Mouse (Mus musculus): ENCODE data around the gene Scimp.

GRCm38 (mm10) chr11:70790874-70791551 lies 21.4 kb downstream of the Scimp start:
- TF ChIP-seq CTCF (IDR thresholded peaks at IDR 0.05; ENCODE audit: low read depth), result no peak
- TF ChIP-seq EP300 (IDR thresholded peaks at IDR 0.05; ENCODE audit: low read depth), result no peak

Data from liver, embryonic 14.5 days (tissue).